Mouse (Mus musculus) E14TG2a.4 (cell line): ENCODE results near the gene Hist1h2bn.
"Not testable (repeated sequence)": the region's sequence is repeated elsewhere in the genome, so short reads cannot be mapped to it uniquely, and the experiment has no call there.

Experiments used
- H3K27me3 ChIP-seq: 2 replicates; pipeline ENCODE4 v1.6.1; 2014; ENCODE audit warnings: low read length, control low read depth; ENCODE audit not compliant: insufficient read depth
- H3K36me3 ChIP-seq: 2 replicates; pipeline ENCODE4 v1.6.1; 2014; ENCODE audit warnings: low read length, control low read depth; ENCODE audit not compliant: insufficient read depth
- H3K4me1 ChIP-seq: replicated peaks from 2 replicates; pipeline ENCODE4 v1.6.1; 2014; ENCODE audit warnings: low read depth, low read length, control low read depth
- H3K4me3 ChIP-seq: replicated peaks from 2 replicates; pipeline ENCODE4 v1.5.1; 2014; ENCODE audit warnings: mild to moderate bottlenecking, low read length
- H3K9me3 ChIP-seq: 2 replicates; pipeline ENCODE4 v1.6.1; 2014; ENCODE audit warnings: low read length, control low read depth
- CTCF ChIP-seq: conservative IDR thresholded peaks from 2 replicates; pipeline ENCODE4 v1.5.1; 2014; ENCODE audit warnings: low read length
- NANOG ChIP-seq: IDR thresholded peaks from 2 replicates; pipeline ENCODE4 v1.6.1; 2014; ENCODE audit warnings: borderline replicate concordance, low read length, mixed read lengths
- POU5F1 ChIP-seq: IDR thresholded peaks from 2 replicates; pipeline ENCODE4 v1.6.1; 2014; ENCODE audit warnings: low read length, borderline replicate concordance

Gene Hist1h2bn

GRCm38 (mm10) chr13:21781639-21782038, 27.7 kb downstream of the Hist1h2bn start:
- Histone ChIP-seq H3K4me3 (no peak overlapping the region), H3K9me3 (no peaks in the 10 kb centered on the region), H3K27me3 (no peaks in the 10 kb centered on the region), H3K4me1 (peaks cover 62% of the 10 kb centered on the region), H3K36me3 (no peaks in the 10 kb centered on the region)
- no peak for TF ChIP-seq CTCF

- Histone ChIP-seq H3K4me3 (peak overlapping the region; percentile 73), H3K4me1 (peaks cover 58% of the 10 kb centered on the region)
- H3K27me3 ChIP-seq, H3K9me3 ChIP-seq, H3K36me3 ChIP-seq: not testable (repeated sequence)
These were observed 28.7 kb downstream of the Hist1h2bn start for GRCm38 (mm10) chr13:21782361-21783254.

- Histone ChIP-seq H3K4me3 (peak within 1 kb of the TSS; percentile 73), H3K4me1 (peaks cover 58% of the 10 kb centered on the region), H3K9me3 (no peaks in the 10 kb centered on the region), H3K27me3 (no peaks in the 10 kb centered on the region), H3K36me3 (no peaks in the 10 kb centered on the region)
- TF ChIP-seq CTCF, result no peak
- no peak for TF ChIP-seq NANOG
- no peak for TF ChIP-seq POU5F1
These were observed 29.3 kb downstream of the Hist1h2bn start, which contains the start of gene Hist1h3i for GRCm38 (mm10) chr13:21783255-21783617. Hist1h3i (minus strand) TSS chr13:21783370.

- Histone ChIP-seq H3K9me3 (no peaks in the 10 kb centered on the region), H3K27me3 (no peaks in the 10 kb centered on the region), H3K4me1 (peaks cover 58% of the 10 kb centered on the region), H3K4me3 (peak overlapping the region; percentile 73), H3K36me3 (no peaks in the 10 kb centered on the region)
- TF ChIP-seq NANOG (peak; percentile 42; the same call in 1 of the 2 replicates), POU5F1 (no peak), CTCF (no peak)
These were observed 29.8 kb downstream of the Hist1h2bn start for GRCm38 (mm10) chr13:21783734-21784161.

GRCm38 (mm10) chr13:21784311-21784710, 30.4 kb downstream of the Hist1h2bn start:
- Histone ChIP-seq H3K9me3 (no peaks in the 10 kb centered on the region), H3K4me1 (peaks cover 61% of the 10 kb centered on the region), H3K36me3 (no peaks in the 10 kb centered on the region), H3K4me3 (peak overlapping the region; percentile 73), H3K27me3 (no peaks in the 10 kb centered on the region)
- TF ChIP-seq POU5F1, result no peak
- no peak for TF ChIP-seq NANOG
- no peak for TF ChIP-seq CTCF

GRCm38 (mm10) chr13:21786189-21786898, 32.4 kb downstream of the Hist1h2bn start:
- Histone ChIP-seq H3K27me3 (no peaks in the 10 kb centered on the region), H3K9me3 (no peaks in the 10 kb centered on the region), H3K4me1 (peaks cover 70% of the 10 kb centered on the region), H3K36me3 (no peaks in the 10 kb centered on the region), H3K4me3 (peak overlapping the region; percentile 69)
- TF ChIP-seq NANOG (peak; percentile 26; the same call in 1 of the 2 replicates), POU5F1 (no peak)

GRCm38 (mm10) chr13:21786899-21787629, 33.1 kb downstream of the Hist1h2bn start, which contains the start of the genes Hist1h2an and Hist1h2bp:
Hist1h2an (minus strand) TSS chr13:21787218.
Hist1h2bp (plus strand) TSS chr13:21787461.
- not testable (repeated sequence) for H3K9me3 ChIP-seq, H3K36me3 ChIP-seq, H3K27me3 ChIP-seq
- H3K4me1 ChIP-seq, result peaks cover 72% of the 10 kb centered on the region
- H3K4me3 ChIP-seq, result peak within 1 kb of the TSS; percentile 69

GRCm38 (mm10) chr13:21787760-21788593, 34.1 kb downstream of the Hist1h2bn start:
- Histone ChIP-seq H3K4me3 (peak overlapping the region; percentile 63), H3K27me3 (no peaks in the 10 kb centered on the region), H3K36me3 (no peaks in the 10 kb centered on the region), H3K4me1 (peaks cover 74% of the 10 kb centered on the region), H3K9me3 (no peaks in the 10 kb centered on the region)
- TF ChIP-seq CTCF, result no peak
- TF ChIP-seq POU5F1, result no peak
- TF ChIP-seq NANOG, result no peak
